Mouse (Mus musculus) monocyte, adult 59 days (primary cell): ENCODE results near the gene Cwc15. TPM values are rescaled to one million over a fixed set of nuclear protein-coding genes. Genes with fewer than 3 reads are reported as not detected.

Source experiments
- total RNA-seq, 2 experiments: library from RNA; stranded (reverse); gene quantifications; one replicate each; pipeline ENCODE4 v1.2.4; 2023

Cwc15 gene
- total RNA-seq: 100 to 1,000 TPM; 105 to 106 TPM

DNA sequence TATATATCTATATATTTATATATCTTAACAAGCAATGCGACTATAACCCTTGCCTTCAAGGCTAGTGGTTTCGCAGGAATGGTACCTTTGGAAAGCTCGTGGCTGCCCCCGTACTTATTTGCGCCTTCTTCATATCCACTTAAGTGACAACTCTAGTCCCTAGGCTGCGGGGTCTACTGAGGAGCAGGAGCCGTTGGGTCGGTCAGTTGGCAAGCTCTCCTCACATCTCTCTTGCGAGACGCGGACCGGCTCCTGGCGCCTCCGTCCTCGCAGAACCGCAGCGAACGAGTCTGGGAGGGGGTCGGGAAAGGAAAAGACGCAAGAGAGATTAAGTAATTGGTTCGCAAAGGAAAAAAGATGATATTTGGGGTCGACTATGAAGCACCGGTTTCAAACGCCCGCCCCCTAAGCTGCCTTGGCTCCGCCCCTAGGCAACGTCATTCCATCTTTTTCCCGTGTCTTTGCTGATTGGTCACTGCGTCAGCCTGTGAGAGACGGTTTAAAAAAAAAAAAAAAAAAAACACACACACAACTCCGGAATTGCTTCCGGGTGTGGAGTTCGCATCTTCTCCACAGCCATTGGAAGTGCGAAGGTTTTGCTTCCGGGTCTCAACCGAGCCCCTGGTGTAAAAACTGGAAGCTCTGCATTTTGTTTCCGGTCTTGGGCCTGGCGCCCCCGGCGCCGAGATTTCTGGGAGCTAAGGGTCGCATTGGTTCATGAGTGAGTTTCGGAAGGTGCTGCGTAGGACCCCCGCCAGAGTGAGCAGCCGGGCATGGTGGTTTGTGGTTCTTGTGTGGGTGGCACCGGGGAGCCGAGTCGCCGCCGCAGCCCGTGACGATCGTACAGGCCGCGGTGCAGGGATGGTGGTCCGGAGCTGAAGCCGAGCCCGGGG lies at the start of gene Cwc15, which contains the start of gene Kdm4d:
Gene Cwc15 (plus strand): TSS at position 595 of the 893 bp plus-strand sequence.
Gene Kdm4d (minus strand): TSS at position 460 of the 893 bp plus-strand sequence.

Other genes starting within 250 kb of the Cwc15 start
- gene Sesn3, start 225.6 kb upstream of the Cwc15 start, total RNA-seq: 10 to 100 TPM; 13.2 to 17.6 TPM
- 10 to 100 TPM; 12.3 to 12.6 TPM for gene Endod1, start 119.1 kb upstream of the Cwc15 start, total RNA-seq
- gene Kdm4d, start 135 bp upstream of the Cwc15 start, total RNA-seq: under 1 TPM in 1 of 2 experiments, not detected in 1; 0.33 TPM
- gene Amotl1, start 144.4 kb downstream of the Cwc15 start, total RNA-seq: under 1 TPM; 0.09 to 0.47 TPM
- under 1 TPM in 1 of 2 experiments, not detected in 1; 0.33 TPM for gene Piwil4, start 240.1 kb downstream of the Cwc15 start, total RNA-seq